Mouse (Mus musculus): ENCODE data around the gene Gm3336. TPM values are rescaled to one million over a fixed set of nuclear protein-coding genes. Genes with fewer than 3 reads are reported as not detected.
A peak's percentile ranks its signal among the peaks of the same experiment; 100 is the strongest.

Gene Gm3336
- polyA plus RNA-seq, 1 experiment = 0.23 TPM

DNA sequence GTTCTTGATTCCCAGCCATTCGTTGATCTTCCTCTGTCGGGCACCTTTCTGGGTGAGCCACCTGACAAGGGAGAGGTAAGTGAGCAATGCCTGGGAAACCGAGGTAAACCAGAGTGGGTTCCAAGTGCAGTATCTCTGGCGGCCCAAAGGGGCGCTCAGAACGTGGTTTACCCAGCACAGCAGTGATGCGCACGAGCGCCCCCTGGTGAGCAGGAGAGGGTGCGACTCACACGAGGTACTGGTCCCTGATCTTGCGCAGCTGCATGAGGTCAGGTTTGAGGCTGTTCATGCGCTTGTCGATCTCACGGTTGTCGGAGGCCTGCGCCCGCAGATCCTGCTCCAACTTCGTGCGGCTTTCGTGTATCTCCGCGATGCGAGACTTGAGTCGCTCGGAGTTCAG is 51.0 kb downstream of the Gm3336 start:
- no peak overlapping the region for H3K4me2 ChIP-seq (ENCODE audit: low read depth)
- no peak overlapping the region for H3K4me3 ChIP-seq
- H3K36me3 ChIP-seq (ENCODE audit: control insufficient read depth, insufficient read depth) = peaks cover 6% of the 10 kb centered on the region
- peak; percentile 68 for TF ChIP-seq POLR2AphosphoS2 (IDR thresholded peaks at IDR 0.05; ENCODE audit: insufficient read length, low read depth)
- no peak for TF ChIP-seq CEBPB (IDR thresholded peaks at IDR 0.05; ENCODE audit: insufficient read depth, poor library complexity, severe bottlenecking)
- no peak for TF ChIP-seq USF1 (IDR thresholded peaks at IDR 0.05; ENCODE audit: low read depth)
- no peak for TF ChIP-seq REST (IDR thresholded peaks at IDR 0.05; ENCODE audit: insufficient read depth, insufficient read length)
- no peak for TF ChIP-seq E2F4 (IDR thresholded peaks at IDR 0.05; ENCODE audit: insufficient read depth)
- TF ChIP-seq POLR2A (IDR thresholded peaks at IDR 0.05; ENCODE audit: insufficient read length, low read depth) = peak; percentile 36
- TF ChIP-seq MYOG (IDR thresholded peaks at IDR 0.05; ENCODE audit: control insufficient read depth in 1 of 3, insufficient read depth in 1 of 3, insufficient read length in 2 of 3, low read depth in 2 of 3) = peak in 1 of 3 experiments; percentile 68
- peak in 2 of 3 experiments; percentile 20 to 48 for TF ChIP-seq MYOD1 (IDR thresholded peaks at IDR 0.05; ENCODE audit: control insufficient read depth in 1 of 3, insufficient read length in 2 of 3, low read depth in 2 of 3)
- TF ChIP-seq SRF (IDR thresholded peaks at IDR 0.05; ENCODE audit: control insufficient read depth, insufficient read length, low read depth) = no peak
- no peak for TF ChIP-seq TCF12 (IDR thresholded peaks at IDR 0.05; ENCODE audit: insufficient read depth, poor library complexity, severe bottlenecking)
- no peak for TF ChIP-seq TCF3 (IDR thresholded peaks at IDR 0.05; ENCODE audit: insufficient read length, low read depth)
- no peaks in the 10 kb centered on the region for H3K79me2 ChIP-seq (ENCODE audit: control insufficient read depth, insufficient read depth)
- no peaks in the 10 kb centered on the region for H3K27me3 ChIP-seq (ENCODE audit: control insufficient read depth, insufficient read depth, insufficient read length)
- no peak overlapping the region for H3ac ChIP-seq (ENCODE audit: control insufficient read depth, insufficient read length)

DNA sequence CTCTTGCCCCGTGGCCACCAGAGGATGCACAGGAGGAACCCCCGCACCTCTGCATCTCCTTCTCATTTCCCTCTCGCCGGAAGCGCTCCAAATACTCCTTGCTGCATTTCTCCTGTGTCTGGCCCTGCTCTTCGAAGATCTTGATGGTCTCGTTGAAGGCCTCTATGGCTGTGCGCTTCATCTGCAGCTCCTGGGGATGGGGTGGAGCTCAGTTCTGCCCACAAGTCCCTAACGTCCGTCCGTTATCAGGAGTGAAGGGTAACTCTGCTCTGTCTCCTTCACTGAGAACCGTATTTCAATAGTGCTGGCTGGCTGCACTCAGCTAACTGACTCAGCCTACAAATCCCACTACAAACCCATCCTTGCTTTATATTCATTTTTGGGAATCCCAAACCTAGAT is 51.5 kb downstream of the Gm3336 start:
- TF ChIP-seq MYOD1 (IDR thresholded peaks at IDR 0.05; ENCODE audit: control insufficient read depth in 1 of 3, insufficient read length in 2 of 3, low read depth in 2 of 3) (no peak), MAX (IDR thresholded peaks at IDR 0.05; ENCODE audit: low read depth) (no peak), TCF3 (IDR thresholded peaks at IDR 0.05; ENCODE audit: insufficient read length, low read depth) (no peak), POLR2AphosphoS2 (IDR thresholded peaks at IDR 0.05; ENCODE audit: insufficient read length, low read depth) (no peak), MYOG (IDR thresholded peaks at IDR 0.05; ENCODE audit: control insufficient read depth in 1 of 3, insufficient read depth in 1 of 3, insufficient read length in 2 of 3, low read depth in 2 of 3) (no peak), TCF12 (IDR thresholded peaks at IDR 0.05; ENCODE audit: insufficient read depth, poor library complexity, severe bottlenecking) (no peak)
- Histone ChIP-seq H3K36me3 (ENCODE audit: control insufficient read depth, insufficient read depth) (peaks cover 6% of the 10 kb centered on the region), H3K4me2 (ENCODE audit: low read depth) (no peak overlapping the region), H3K79me2 (ENCODE audit: control insufficient read depth, insufficient read depth) (no peaks in the 10 kb centered on the region), H3K4me3 (no peak overlapping the region), H3K27me3 (ENCODE audit: control insufficient read depth, insufficient read depth, insufficient read length) (no peaks in the 10 kb centered on the region), H3ac (ENCODE audit: control insufficient read depth, insufficient read length) (no peak overlapping the region)

DNA sequence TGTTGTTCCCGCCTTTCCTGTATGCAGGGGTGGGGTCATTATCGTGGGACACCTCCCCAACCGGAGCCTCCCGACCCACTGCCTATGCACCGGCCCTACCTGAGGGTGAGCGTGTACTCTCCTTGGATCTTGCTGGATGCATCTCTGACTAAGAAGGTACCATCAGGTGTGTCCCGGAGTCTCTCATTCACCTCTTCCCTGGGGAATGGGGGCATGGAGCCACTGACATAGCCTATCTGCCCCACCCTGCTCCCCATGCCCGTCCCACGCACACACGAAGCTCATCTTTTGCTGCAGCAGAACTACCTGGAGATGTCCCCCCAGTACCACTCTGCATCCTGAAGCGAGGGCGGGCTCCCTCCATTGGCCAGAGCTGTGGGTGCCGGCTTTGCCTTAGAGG is 52.4 kb downstream of the Gm3336 start:
- no peak for TF ChIP-seq MYOG (IDR thresholded peaks at IDR 0.05; ENCODE audit: control insufficient read depth in 1 of 3, insufficient read depth in 1 of 3, insufficient read length in 2 of 3, low read depth in 2 of 3)
- TF ChIP-seq MAX (IDR thresholded peaks at IDR 0.05; ENCODE audit: low read depth) = no peak
- TF ChIP-seq TCF12 (IDR thresholded peaks at IDR 0.05; ENCODE audit: insufficient read depth, poor library complexity, severe bottlenecking) = no peak
- no peak for TF ChIP-seq SRF (IDR thresholded peaks at IDR 0.05; ENCODE audit: control insufficient read depth, insufficient read length, low read depth)
- no peak for TF ChIP-seq MYOD1 (IDR thresholded peaks at IDR 0.05; ENCODE audit: control insufficient read depth in 1 of 3, insufficient read length in 2 of 3, low read depth in 2 of 3)
- TF ChIP-seq TCF3 (IDR thresholded peaks at IDR 0.05; ENCODE audit: insufficient read length, low read depth) = no peak
- no peak for TF ChIP-seq POLR2AphosphoS2 (IDR thresholded peaks at IDR 0.05; ENCODE audit: insufficient read length, low read depth)
- no peak for TF ChIP-seq E2F4 (IDR thresholded peaks at IDR 0.05; ENCODE audit: insufficient read depth)
- no peak for TF ChIP-seq POLR2A (IDR thresholded peaks at IDR 0.05; ENCODE audit: insufficient read length, low read depth)
- TF ChIP-seq CEBPB (IDR thresholded peaks at IDR 0.05; ENCODE audit: insufficient read depth, poor library complexity, severe bottlenecking) = no peak
- TF ChIP-seq REST (IDR thresholded peaks at IDR 0.05; ENCODE audit: insufficient read depth, insufficient read length) = no peak
- no peak for TF ChIP-seq USF1 (IDR thresholded peaks at IDR 0.05; ENCODE audit: low read depth)
- Histone ChIP-seq H3K36me3 (ENCODE audit: control insufficient read depth, insufficient read depth) (peaks cover 6% of the 10 kb centered on the region), H3ac (ENCODE audit: control insufficient read depth, insufficient read length) (no peak overlapping the region), H3K79me2 (ENCODE audit: control insufficient read depth, insufficient read depth) (peaks cover 8% of the 10 kb centered on the region), H3K4me2 (ENCODE audit: low read depth) (no peak overlapping the region), H3K4me3 (no peak overlapping the region), H3K27me3 (ENCODE audit: control insufficient read depth, insufficient read depth, insufficient read length) (no peaks in the 10 kb centered on the region)

DNA sequence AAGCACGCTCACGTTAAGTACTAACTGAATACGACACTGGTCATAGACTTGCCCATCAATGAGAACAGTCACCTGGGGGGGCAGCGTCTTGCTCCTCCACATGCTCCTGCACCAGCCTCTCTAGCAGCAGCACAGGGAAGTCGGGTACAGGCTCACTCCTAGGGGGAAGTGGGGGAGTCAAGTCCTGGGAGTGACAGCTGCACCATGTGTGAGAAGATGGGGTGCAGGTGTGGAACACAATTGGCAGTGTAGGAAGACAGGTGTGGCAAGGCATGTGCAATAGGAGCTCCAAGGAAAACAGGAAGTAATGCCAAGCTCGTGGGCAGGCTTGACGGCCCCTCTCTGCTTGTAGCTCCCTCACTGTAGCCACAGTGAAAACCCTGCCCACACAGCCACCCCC is 52.9 kb downstream of the Gm3336 start:
- TF ChIP-seq MYOD1 (IDR thresholded peaks at IDR 0.05; ENCODE audit: control insufficient read depth in 1 of 3, insufficient read length in 2 of 3, low read depth in 2 of 3) = peak in 2 of 3 experiments; percentile 53 to 84
- TF ChIP-seq POLR2A (IDR thresholded peaks at IDR 0.05; ENCODE audit: insufficient read length, low read depth) = no peak
- peak in 2 of 3 experiments; percentile 49 to 74 for TF ChIP-seq MYOG (IDR thresholded peaks at IDR 0.05; ENCODE audit: control insufficient read depth in 1 of 3, insufficient read depth in 1 of 3, insufficient read length in 2 of 3, low read depth in 2 of 3)
- Histone ChIP-seq H3K27me3 (ENCODE audit: control insufficient read depth, insufficient read depth, insufficient read length) (no peaks in the 10 kb centered on the region), H3K36me3 (ENCODE audit: control insufficient read depth, insufficient read depth) (peaks cover 6% of the 10 kb centered on the region), H3K4me2 (ENCODE audit: low read depth) (no peak overlapping the region), H3ac (ENCODE audit: control insufficient read depth, insufficient read length) (no peak overlapping the region), H3K79me2 (ENCODE audit: control insufficient read depth, insufficient read depth) (peaks cover 13% of the 10 kb centered on the region), H3K4me3 (no peak overlapping the region)

DNA sequence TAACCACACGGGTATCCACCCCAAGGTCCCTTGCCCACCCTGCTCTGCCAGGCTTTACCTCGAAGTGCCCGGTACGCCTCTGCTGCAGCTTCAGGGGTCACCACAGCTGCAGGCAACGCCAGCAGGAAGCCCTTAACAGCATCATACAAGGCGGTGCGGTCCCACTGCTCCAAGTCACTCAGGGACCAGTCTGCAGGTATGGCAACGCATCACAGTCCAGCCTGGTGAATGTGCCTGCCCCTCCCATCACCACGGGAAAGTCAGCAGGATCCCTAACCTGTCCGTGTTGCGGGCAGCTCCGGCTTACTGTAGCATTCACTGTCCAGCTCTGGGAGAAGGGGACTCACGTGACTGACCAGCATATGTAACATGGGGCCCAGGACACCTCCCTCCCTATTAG is 53.7 kb downstream of the Gm3336 start:
- peak; percentile 32 for TF ChIP-seq POLR2AphosphoS2 (IDR thresholded peaks at IDR 0.05; ENCODE audit: insufficient read length, low read depth)
- TF ChIP-seq TCF12 (IDR thresholded peaks at IDR 0.05; ENCODE audit: insufficient read depth, poor library complexity, severe bottlenecking) = no peak
- Histone ChIP-seq H3K36me3 (ENCODE audit: control insufficient read depth, insufficient read depth) (peaks cover 6% of the 10 kb centered on the region), H3K27me3 (ENCODE audit: control insufficient read depth, insufficient read depth, insufficient read length) (no peaks in the 10 kb centered on the region)

More for the DNA sequence above, 53.7 kb downstream of the Gm3336 start:
- H3ac ChIP-seq (ENCODE audit: control insufficient read depth, insufficient read length) = no peak overlapping the region
- no peak overlapping the region for H3K4me3 ChIP-seq
- peak overlapping the region; percentile 87 for H3K4me2 ChIP-seq (ENCODE audit: low read depth)
- peaks cover 14% of the 10 kb centered on the region for H3K79me2 ChIP-seq (ENCODE audit: control insufficient read depth, insufficient read depth)

Other genes with a start within 250 kb of the Gm3336 start
- gene Klhl26, start 241.6 kb upstream of the Gm3336 start, polyA plus RNA-seq (2012; fragmentation: generic; extraction: Trizol) = 32.5 TPM
- gene Tmem59l, start 231.2 kb upstream of the Gm3336 start, polyA plus RNA-seq (2012; fragmentation: generic; extraction: Trizol) = 0.04 TPM
- 99.1 TPM for gene Crlf1, start 225.4 kb upstream of the Gm3336 start, polyA plus RNA-seq (2012; fragmentation: generic; extraction: Trizol)
- 259 TPM for gene Rex1bd, start 211.8 kb upstream of the Gm3336 start, polyA plus RNA-seq (2012; fragmentation: generic; extraction: Trizol)
- 2,253 TPM for gene Uba52, start 207.7 kb upstream of the Gm3336 start, polyA plus RNA-seq (2012; fragmentation: generic; extraction: Trizol)
- 329 TPM for gene Fkbp8, start 190.8 kb upstream of the Gm3336 start, polyA plus RNA-seq (2012; fragmentation: generic; extraction: Trizol)
- gene Kxd1, start 190.6 kb upstream of the Gm3336 start, polyA plus RNA-seq (2012; fragmentation: generic; extraction: Trizol) = 73.8 TPM
- gene Ell, start 179.1 kb upstream of the Gm3336 start, polyA plus RNA-seq (2012; fragmentation: generic; extraction: Trizol) = 12.7 TPM
- gene Isyna1, start 124.2 kb upstream of the Gm3336 start, polyA plus RNA-seq (2012; fragmentation: generic; extraction: Trizol) = 40.4 TPM
- 133 TPM for gene Ssbp4, start 109.7 kb upstream of the Gm3336 start, polyA plus RNA-seq (2012; fragmentation: generic; extraction: Trizol)
- gene Lrrc25, start 102.4 kb upstream of the Gm3336 start, polyA plus RNA-seq (2012; fragmentation: generic; extraction: Trizol) = not detected
- gene Gdf15, start 86.1 kb upstream of the Gm3336 start, polyA plus RNA-seq (2012; fragmentation: generic; extraction: Trizol) = 54.1 TPM
- gene Pgpep1, start 58.2 kb upstream of the Gm3336 start, polyA plus RNA-seq (2012; fragmentation: generic; extraction: Trizol) = 38.5 TPM
- gene Lsm4, start 45.3 kb upstream of the Gm3336 start, polyA plus RNA-seq (2012; fragmentation: generic; extraction: Trizol) = 178 TPM
- 246 TPM for gene Jund, start 19.6 kb upstream of the Gm3336 start, polyA plus RNA-seq (2012; fragmentation: generic; extraction: Trizol)
- gene Iqcn, start 15.1 kb upstream of the Gm3336 start, polyA plus RNA-seq (2012; fragmentation: generic; extraction: Trizol) = 0.02 TPM
- 0.10 TPM for gene Pde4c, start 5.2 kb downstream of the Gm3336 start, polyA plus RNA-seq (2012; fragmentation: generic; extraction: Trizol)
- gene Rab3a, start 36.1 kb downstream of the Gm3336 start, polyA plus RNA-seq (2012; fragmentation: generic; extraction: Trizol) = 34.9 TPM
- 73.0 TPM for gene Mpv17l2, start 42.4 kb downstream of the Gm3336 start, polyA plus RNA-seq (2012; fragmentation: generic; extraction: Trizol)
- 130 TPM for gene Pik3r2, start 58.2 kb downstream of the Gm3336 start, polyA plus RNA-seq (2012; fragmentation: generic; extraction: Trizol)
- 31.7 TPM for gene Mast3, start 86.5 kb downstream of the Gm3336 start, polyA plus RNA-seq (2012; fragmentation: generic; extraction: Trizol)
- 6.5 TPM for gene Il12rb1, start 89.9 kb downstream of the Gm3336 start, polyA plus RNA-seq (2012; fragmentation: generic; extraction: Trizol)
- gene Arrdc2, start 121.2 kb downstream of the Gm3336 start, polyA plus RNA-seq (2012; fragmentation: generic; extraction: Trizol) = 5.8 TPM
- 11.9 TPM for gene Kcnn1, start 144.7 kb downstream of the Gm3336 start, polyA plus RNA-seq (2012; fragmentation: generic; extraction: Trizol)
- 141 TPM for gene Ccdc124, start 155.4 kb downstream of the Gm3336 start, polyA plus RNA-seq (2012; fragmentation: generic; extraction: Trizol)
- gene Slc5a5, start 174.2 kb downstream of the Gm3336 start, polyA plus RNA-seq (2012; fragmentation: generic; extraction: Trizol) = 3.0 TPM
- gene Rpl18a, start 178.9 kb downstream of the Gm3336 start, polyA plus RNA-seq (2012; fragmentation: generic; extraction: Trizol) = 5,695 TPM
- gene Map1s, start 187.4 kb downstream of the Gm3336 start, polyA plus RNA-seq (2012; fragmentation: generic; extraction: Trizol) = 62.0 TPM